Mouse (Mus musculus) forebrain, embryonic 11.5 days (tissue): ENCODE measurements at regions not wholly inside any gene's neighbourhood (a gene's known extent, or its start where the extent isn't known, plus 50 kb on each side); places are given as distances from the start of the nearest gene placed in this dataset.

Experiments
- ATAC-seq: fragments of 200-750 bp; cut with Nextera tagmentation; replicated peaks from 2 replicates; pipeline ENCODE4 v1.8.0; 2017; ENCODE audit warnings: moderate TSS enrichment; ENCODE audit not compliant: low FRiP score
- DNase-seq: peaks from one replicate; pipeline ENCODE4 v3.0.0-alpha.2; 2017; ENCODE audit warnings: low spot score
- H3K27ac ChIP-seq: fragments of 300-500 bp; sonication (generic); 2 replicates; pipeline ENCODE4 v1.5.1; 2014; ENCODE audit warnings: low read depth, low read length
- H3K27me3 ChIP-seq: fragments of 300-500 bp; sonication (generic); 2 replicates; pipeline ENCODE4 v1.6.1; 2014; ENCODE audit warnings: mild to moderate bottlenecking, low read length, mixed read lengths; ENCODE audit not compliant: control insufficient read depth, insufficient read depth
- H3K36me3 ChIP-seq: fragments of 300-500 bp; sonication (generic); 2 replicates; pipeline ENCODE4 v1.6.1; 2014; ENCODE audit warnings: mild to moderate bottlenecking, low read length, moderate library complexity, mixed read lengths; ENCODE audit not compliant: control insufficient read depth, insufficient read depth
- H3K4me1 ChIP-seq: fragments of 300-500 bp; sonication (generic); replicated peaks from 2 replicates; pipeline ENCODE4 v1.6.1; 2014; ENCODE audit warnings: low read length, mixed read lengths; ENCODE audit not compliant: control insufficient read depth, insufficient read depth
- H3K4me2 ChIP-seq: fragments of 300-500 bp; sonication (generic); 2 replicates; pipeline ENCODE4 v1.6.1; 2014; ENCODE audit warnings: low read depth, mild to moderate bottlenecking, low read length, moderate library complexity, mixed read lengths; ENCODE audit not compliant: severe bottlenecking
- H3K4me3 ChIP-seq: fragments of 300-500 bp; sonication (generic); 2 replicates; pipeline ENCODE4 v1.5.1; 2014; ENCODE audit warnings: low read depth, low read length
- H3K9ac ChIP-seq: fragments of 300-500 bp; sonication (generic); 2 replicates; pipeline ENCODE4 v1.6.1; 2014; ENCODE audit warnings: low read length
- H3K9me3 ChIP-seq: fragments of 300-500 bp; sonication (generic); 2 replicates; pipeline ENCODE4 v1.6.1; 2016; ENCODE audit warnings: low read length, mixed read lengths; ENCODE audit not compliant: control insufficient read depth
- WGBS: fragments of 180-500 bp; shearing (Covaris S2); extraction: QIAGEN DNeasy Blood & Tissue Kit; methylation state at CpG from one replicate; pipeline ENCODE4 v1.1.7; 2014; 5-methylcytosine and 5-hydroxymethylcytosine counted together

DNA sequence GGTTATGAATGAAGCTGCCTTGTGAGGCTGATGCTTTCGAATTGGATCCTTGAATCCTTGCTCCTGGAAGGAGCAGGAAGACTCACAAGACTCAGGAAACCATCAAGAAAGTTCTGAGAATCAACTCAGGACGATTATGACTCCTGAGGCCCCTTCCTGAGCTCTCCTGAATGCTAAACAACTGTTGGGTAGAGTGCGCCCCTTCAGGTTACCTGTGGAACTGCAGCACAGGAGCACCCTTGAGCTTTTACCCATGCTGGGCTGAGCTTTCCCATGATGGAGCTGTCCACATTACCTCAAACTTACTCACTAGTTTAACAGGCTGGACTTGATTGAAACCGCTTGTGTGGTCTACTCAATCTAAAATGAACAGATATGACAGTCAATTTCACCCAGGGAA is 553.3 kb downstream of the Jrkl start:
- ATAC-seq (no peak), DNase-seq (no peak)
- Histone ChIP-seq H3K27ac (no peak overlapping the region), H3K4me1 (no peaks in the 10 kb centered on the region), H3K9ac (no peak overlapping the region), H3K9me3 (no peaks in the 10 kb centered on the region), H3K4me2 (no peak overlapping the region), H3K36me3 (no peaks in the 10 kb centered on the region), H3K4me3 (no peak overlapping the region), H3K27me3 (no peaks in the 10 kb centered on the region)
- 54% methylated on average over 4 of the region's 4 CpGs for WGBS

DNA sequence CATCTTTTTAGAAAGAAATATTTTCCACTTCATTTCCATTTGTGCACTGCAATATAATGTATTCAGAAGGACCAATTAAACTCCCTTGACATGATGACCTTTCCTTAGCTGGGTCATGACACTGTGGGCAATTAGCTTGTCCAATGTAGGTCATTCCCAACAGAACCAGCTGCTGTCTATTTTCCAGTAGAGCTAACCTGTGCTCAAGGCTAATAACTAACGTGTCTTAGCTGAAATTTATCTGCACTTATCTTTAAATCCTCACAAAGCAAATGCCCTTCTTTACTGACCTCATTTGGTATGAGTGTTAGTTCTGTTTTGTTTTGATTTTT is 554.7 kb downstream of the Jrkl start:
- Histone ChIP-seq H3K4me3 (no peak overlapping the region), H3K36me3 (no peaks in the 10 kb centered on the region), H3K9ac (no peak overlapping the region), H3K4me1 (no peaks in the 10 kb centered on the region), H3K4me2 (no peak overlapping the region), H3K9me3 (no peaks in the 10 kb centered on the region), H3K27me3 (no peaks in the 10 kb centered on the region), H3K27ac (no peak overlapping the region)
- 11% methylated on average over 1 of the region's 1 CpGs for WGBS
- ATAC-seq (peak; percentile 66), DNase-seq (no peak)

DNA sequence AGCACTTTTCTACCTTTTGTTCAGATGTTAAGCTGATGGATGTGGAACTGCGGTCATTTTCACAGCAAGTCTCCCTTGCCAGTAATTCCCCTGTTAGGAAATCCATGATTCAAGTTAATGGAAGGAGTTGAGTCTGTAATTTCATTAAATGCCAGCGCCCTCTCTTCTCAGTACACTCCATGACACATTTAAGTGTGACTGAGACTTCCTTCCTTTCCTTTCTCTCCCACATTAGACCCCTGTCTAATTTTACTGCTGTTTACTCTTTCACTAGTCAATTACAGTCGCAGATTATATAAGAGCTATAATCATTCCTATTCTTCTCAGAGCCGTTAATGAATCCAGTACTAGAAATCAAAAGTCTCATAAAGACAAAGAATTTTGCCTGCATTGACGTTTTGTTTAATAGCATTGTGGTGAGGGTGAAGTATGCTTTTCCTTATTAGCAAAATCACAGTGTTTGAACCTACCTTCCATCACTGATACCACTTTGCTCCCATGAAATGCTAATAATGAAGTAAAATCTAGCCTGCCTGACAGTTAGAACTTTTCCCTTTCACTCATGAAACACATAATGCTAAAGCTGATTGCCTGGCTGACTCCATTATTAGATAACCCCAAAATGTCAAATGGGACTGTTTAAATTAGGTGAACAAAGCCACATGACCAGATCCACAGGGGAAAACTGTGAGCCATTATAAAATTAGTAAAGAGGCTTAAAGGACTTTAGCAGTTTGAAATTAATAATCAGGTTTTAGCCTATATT is 555.3 kb downstream of the Jrkl start:
- Histone ChIP-seq H3K9me3 (no peaks in the 10 kb centered on the region), H3K9ac (no peak overlapping the region), H3K4me1 (no peaks in the 10 kb centered on the region), H3K36me3 (no peaks in the 10 kb centered on the region), H3K4me2 (no peak overlapping the region), H3K4me3 (no peak overlapping the region), H3K27ac (no peak overlapping the region), H3K27me3 (no peaks in the 10 kb centered on the region)
- DNase-seq (no peak), ATAC-seq (peak; percentile 45; the same call in 1 of the 2 replicates)
- 23% methylated on average over 5 of the region's 5 CpGs for WGBS
